Mouse (Mus musculus) limb, embryonic 15.5 days (tissue): ENCODE data around the gene Rsph14. TPM values are rescaled to one million over a fixed set of nuclear protein-coding genes. Genes with fewer than 3 reads are reported as not detected.

Experiments
- ATAC-seq: fragments of 200-750 bp; cut with Nextera tagmentation; 2 replicates; pipeline ENCODE4 v1.8.0; 2017; ENCODE audit warnings: low read depth, moderate TSS enrichment; ENCODE audit not compliant: insufficient number of reproducible peaks, low FRiP score, low TSS enrichment
- H3K27ac ChIP-seq: fragments of 300-500 bp; sonication (generic); 2 replicates; pipeline ENCODE4 v1.5.1; 2015; ENCODE audit warnings: moderate library complexity, mild to moderate bottlenecking, inconsistent platforms
- H3K27me3 ChIP-seq: fragments of 300-500 bp; sonication (generic); 2 replicates; pipeline ENCODE4 v1.6.1; 2015; ENCODE audit warnings: inconsistent platforms
- H3K36me3 ChIP-seq: fragments of 300-500 bp; sonication (generic); 2 replicates; pipeline ENCODE4 v1.6.1; 2015; ENCODE audit warnings: inconsistent platforms
- H3K4me1 ChIP-seq: fragments of 300-500 bp; sonication (generic); 2 replicates; pipeline ENCODE4 v1.6.1; 2015; ENCODE audit warnings: inconsistent platforms
- H3K4me2 ChIP-seq: fragments of 300-500 bp; sonication (generic); 2 replicates; pipeline ENCODE4 v1.6.1; 2015; ENCODE audit warnings: mild to moderate bottlenecking, inconsistent platforms
- H3K4me3 ChIP-seq: fragments of 300-500 bp; sonication (generic); 2 replicates; pipeline ENCODE4 v1.5.1; 2015; ENCODE audit warnings: mild to moderate bottlenecking, inconsistent platforms
- H3K9ac ChIP-seq: fragments of 300-500 bp; sonication (generic); 2 replicates; pipeline ENCODE4 v1.6.1; 2015; ENCODE audit warnings: inconsistent platforms
- H3K9me3 ChIP-seq: fragments of 300-500 bp; sonication (generic); 2 replicates; pipeline ENCODE4 v1.6.1; 2016; ENCODE audit warnings: inconsistent platforms
- WGBS: fragments of 180-500 bp; shearing (Covaris S2); methylation state at CpG from one replicate; pipeline ENCODE4 v1.1.7; 2015; 5-methylcytosine and 5-hydroxymethylcytosine counted together
- polyA plus RNA-seq: library from polyadenylated mRNA; unstranded; fragments of >200 nt; fragmentation: Nextera tagmentation; extraction: Ambion mirVana; gene quantifications from 2 replicates; pipeline ENCODE4 v1.2.1, GENCODE M21; 2015

The Rsph14 gene
- polyA plus RNA-seq, 1 experiment from 2014 or later: not detected

GRCm38 (mm10) chr10:74987698-74988470 is 44.5 kb downstream of the Rsph14 start:
- Histone ChIP-seq H3K4me3 (no peak overlapping the region), H3K27me3 (no peaks in the 10 kb centered on the region), H3K36me3 (0 out of 2 replicates have a peak, but pooled peaks cover 3% of the 10 kb centered on the region), H3K9ac (no peak overlapping the region), H3K4me1 (peaks cover 10% of the 10 kb centered on the region; the same call in 1 of the 2 replicates), H3K27ac (no peak overlapping the region), H3K4me2 (no peak overlapping the region), H3K9me3 (no peaks in the 10 kb centered on the region)
- 56% methylated on average over 14 of the region's 14 CpGs for WGBS
- ATAC-seq: no peak

- H3K4me3 ChIP-seq: no peak overlapping the region
- H3K9ac ChIP-seq: no peak overlapping the region
- no peaks in the 10 kb centered on the region for H3K9me3 ChIP-seq
- no peak overlapping the region for H3K27ac ChIP-seq
- no peak for ATAC-seq
- H3K4me2 ChIP-seq: no peak overlapping the region
- H3K36me3 ChIP-seq: no peaks in the 10 kb centered on the region
- H3K27me3 ChIP-seq: no peaks in the 10 kb centered on the region
- 0 out of 2 replicates have a peak, but pooled peaks cover 3% of the 10 kb centered on the region for H3K4me1 ChIP-seq
- WGBS: 66% methylated on average over 8 of the region's 8 CpGs
These were observed 49.2 kb downstream of the Rsph14 start for GRCm38 (mm10) chr10:74983176-74983575.

DNA sequence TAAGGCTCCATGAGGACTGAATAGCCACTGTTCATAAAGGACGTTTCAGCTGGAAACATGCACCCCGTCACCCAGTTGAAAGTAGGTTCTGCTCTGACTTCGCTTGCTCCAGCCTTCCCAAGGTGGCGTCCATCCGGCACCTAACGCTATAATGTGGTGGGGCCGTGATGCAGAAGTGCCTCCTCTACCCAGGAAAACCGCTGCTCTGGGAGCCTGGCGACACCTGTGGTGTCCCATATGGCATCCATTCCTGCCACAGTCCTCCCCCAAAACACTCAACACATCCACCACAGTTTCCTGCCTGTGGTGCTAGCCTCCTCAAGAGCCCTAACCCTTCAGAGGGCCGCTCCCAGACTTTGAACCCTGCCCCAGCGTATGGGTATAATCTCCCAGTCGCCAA is 51.2 kb downstream of the Rsph14 start:
- Histone ChIP-seq H3K27me3 (no peaks in the 10 kb centered on the region), H3K27ac (no peak overlapping the region), H3K4me1 (no peaks in the 10 kb centered on the region), H3K9ac (no peak overlapping the region), H3K4me2 (no peak overlapping the region), H3K9me3 (no peaks in the 10 kb centered on the region), H3K4me3 (no peak overlapping the region), H3K36me3 (no peaks in the 10 kb centered on the region)
- no peak for ATAC-seq
- 86% methylated on average over 12 of the region's 12 CpGs for whole genome bisulfite sequencing

GRCm38 (mm10) chr10:74978056-74978455 is 54.3 kb downstream of the Rsph14 start:
- no peaks in the 10 kb centered on the region for H3K4me1 ChIP-seq
- H3K4me2 ChIP-seq: no peak overlapping the region
- H3K9ac ChIP-seq: no peak overlapping the region
- 57% methylated on average over 4 of the region's 4 CpGs for WGBS
- no peak for ATAC-seq
- H3K36me3 ChIP-seq: no peaks in the 10 kb centered on the region
- no peak overlapping the region for H3K4me3 ChIP-seq
- H3K9me3 ChIP-seq: no peaks in the 10 kb centered on the region
- H3K27me3 ChIP-seq: no peaks in the 10 kb centered on the region
- no peak overlapping the region for H3K27ac ChIP-seq

DNA sequence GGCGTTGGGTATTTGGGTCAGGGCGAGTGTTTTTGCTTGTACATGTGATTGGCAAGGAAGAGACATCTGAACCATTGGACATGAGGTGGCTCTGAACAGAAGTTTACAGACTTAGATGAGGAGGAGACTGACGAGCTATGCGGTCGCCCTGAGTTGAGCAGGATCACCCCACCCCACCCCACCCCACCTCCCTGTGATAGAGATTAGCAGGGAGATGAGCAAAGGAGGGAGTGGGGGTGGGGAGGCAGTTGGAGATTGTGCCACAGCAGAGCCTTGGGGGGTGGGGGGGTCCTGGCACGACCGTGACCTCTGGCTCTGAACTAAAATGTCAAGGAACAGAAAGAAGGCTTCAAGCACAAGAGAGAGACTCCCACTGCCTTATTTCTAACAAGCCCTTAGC is 56.0 kb downstream of the Rsph14 start:
- no peaks in the 10 kb centered on the region for H3K27me3 ChIP-seq
- H3K36me3 ChIP-seq: no peaks in the 10 kb centered on the region
- ATAC-seq: no peak
- no peak overlapping the region for H3K4me2 ChIP-seq
- no peaks in the 10 kb centered on the region for H3K9me3 ChIP-seq
- 80% methylated on average over 7 of the region's 7 CpGs for WGBS
- no peak overlapping the region for H3K4me3 ChIP-seq
- no peaks in the 10 kb centered on the region for H3K4me1 ChIP-seq
- H3K27ac ChIP-seq: no peak overlapping the region
- no peak overlapping the region for H3K9ac ChIP-seq

DNA sequence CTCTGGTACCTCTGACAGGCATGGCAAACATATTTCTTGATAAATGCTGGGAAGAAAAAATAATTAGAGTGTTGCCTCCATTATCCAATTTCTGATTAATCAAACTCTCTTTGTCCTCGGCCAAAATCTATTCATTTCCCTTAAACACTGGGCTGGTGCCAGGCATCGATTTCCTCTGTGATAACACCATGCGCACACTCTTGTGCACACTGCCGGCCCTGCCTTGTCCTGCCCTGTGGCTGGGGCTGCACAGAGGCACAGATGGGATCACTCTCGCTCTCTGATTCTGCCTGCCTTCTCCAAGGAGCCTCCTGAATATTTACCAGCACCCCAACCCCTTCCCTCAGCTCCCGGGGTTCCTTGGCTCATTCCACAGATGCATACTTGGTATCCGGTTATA is 56.8 kb downstream of the Rsph14 start:
- Histone ChIP-seq H3K4me1 (no peaks in the 10 kb centered on the region), H3K9me3 (no peaks in the 10 kb centered on the region), H3K4me2 (no peak overlapping the region), H3K9ac (no peak overlapping the region), H3K27ac (no peak overlapping the region), H3K27me3 (no peaks in the 10 kb centered on the region), H3K36me3 (no peaks in the 10 kb centered on the region), H3K4me3 (no peak overlapping the region)
- no peak for ATAC-seq
- WGBS: 83% methylated on average over 7 of the region's 7 CpGs

DNA sequence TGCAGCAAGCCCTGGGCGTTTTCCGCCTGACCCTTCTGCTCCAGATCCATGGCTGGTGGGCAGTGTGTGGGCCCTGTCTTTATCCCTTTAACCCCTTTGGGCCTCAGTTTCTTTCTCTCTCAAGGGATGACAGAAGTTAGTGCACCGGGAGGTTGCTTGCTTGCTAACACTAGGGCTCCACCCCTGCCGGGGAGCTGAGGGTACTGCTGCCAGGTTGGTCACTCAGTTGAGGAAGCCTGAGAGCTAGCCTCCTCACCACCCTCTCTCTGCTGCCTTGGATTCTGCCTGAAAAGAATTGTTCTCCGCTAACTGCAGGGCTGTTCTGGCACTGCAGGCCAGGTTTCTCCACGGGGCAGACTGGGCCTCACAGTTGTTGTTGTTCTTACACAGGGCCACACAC is 59.4 kb downstream of the Rsph14 start:
- WGBS: 71% methylated on average over 6 of the region's 6 CpGs
- no peak for ATAC-seq
- no peak overlapping the region for H3K4me3 ChIP-seq

DNA sequence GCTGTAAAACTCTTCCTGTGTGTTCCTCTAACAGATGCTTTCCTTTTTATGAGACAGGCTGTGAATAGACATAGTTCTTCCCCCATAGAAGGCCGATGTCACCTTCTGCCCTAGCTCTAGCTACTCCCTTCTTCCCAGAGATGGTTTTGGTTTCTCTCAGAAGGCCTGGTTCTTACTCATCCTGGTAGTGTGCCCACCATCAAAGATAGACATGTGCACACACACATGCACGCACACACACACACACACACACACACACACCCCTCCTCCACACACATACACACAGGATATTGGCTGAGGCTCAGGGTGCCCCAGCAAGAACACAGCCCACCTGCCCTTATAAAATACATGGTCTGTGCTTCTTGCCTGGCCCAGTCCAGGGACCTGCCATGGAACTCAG is 63.1 kb downstream of the Rsph14 start:
- peaks cover 22% of the 10 kb centered on the region for H3K27me3 ChIP-seq
- ATAC-seq: no peak

More for the DNA sequence above, 59.4 kb downstream of the Rsph14 start:
- Histone ChIP-seq H3K27me3 (peaks cover 13% of the 10 kb centered on the region), H3K9ac (no peak overlapping the region), H3K9me3 (no peaks in the 10 kb centered on the region), H3K36me3 (no peaks in the 10 kb centered on the region), H3K4me1 (0 out of 2 replicates have a peak, but pooled peaks cover under 1% of the 10 kb centered on the region), H3K27ac (no peak overlapping the region), H3K4me2 (no peak overlapping the region)

DNA sequence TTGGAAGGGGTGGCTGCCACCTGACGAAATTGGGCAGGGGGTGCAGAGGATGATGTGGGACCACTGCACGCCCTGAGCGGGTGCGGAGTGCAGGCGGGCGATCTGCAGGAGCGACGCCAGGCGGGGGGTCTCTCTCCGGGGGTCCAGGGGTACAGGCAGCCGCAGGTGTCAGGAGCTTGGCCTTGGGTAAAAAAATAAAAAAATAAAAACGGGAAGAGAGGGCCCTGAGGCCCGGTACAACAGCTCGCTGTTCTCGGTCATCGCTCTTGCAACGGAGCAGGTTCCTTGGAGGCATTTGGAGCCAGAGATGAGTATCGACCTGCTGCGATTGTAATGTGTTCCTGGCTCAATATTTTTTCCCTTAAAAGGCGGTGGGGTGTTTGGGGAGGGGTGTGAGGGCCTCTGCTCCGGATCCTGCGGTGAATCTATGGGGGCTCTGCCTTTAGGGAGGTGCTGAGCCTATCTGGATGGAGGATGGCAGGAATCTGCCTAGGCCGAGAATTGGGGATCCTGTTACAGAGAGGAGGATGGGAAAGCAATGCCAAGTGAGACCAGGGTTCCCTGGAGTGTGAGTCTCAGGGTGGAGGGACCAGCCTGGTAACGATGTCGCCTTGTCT is 64.6 kb downstream of the Rsph14 start:
- peaks cover 22% of the 10 kb centered on the region for H3K27me3 ChIP-seq
- H3K9me3 ChIP-seq: no peaks in the 10 kb centered on the region
- peak overlapping the region; percentile 70 for H3K4me3 ChIP-seq
- peaks cover 13% of the 10 kb centered on the region for H3K4me1 ChIP-seq
- H3K9ac ChIP-seq: peak overlapping the region; percentile 43; the same call in 1 of the 2 replicates
- peak overlapping the region; percentile 97 for H3K4me2 ChIP-seq
- no peak overlapping the region for H3K27ac ChIP-seq
- 4% methylated on average over 25 of the region's 25 CpGs for WGBS
- no peak for ATAC-seq
- H3K36me3 ChIP-seq: no peaks in the 10 kb centered on the region

More for the DNA sequence above, 63.1 kb downstream of the Rsph14 start:
- 85% methylated on average over 2 of the region's 2 CpGs for WGBS
- H3K4me3 ChIP-seq: no peak overlapping the region
- H3K9ac ChIP-seq: no peak overlapping the region
- H3K27ac ChIP-seq: no peak overlapping the region
- H3K4me2 ChIP-seq: no peak overlapping the region
- no peaks in the 10 kb centered on the region for H3K9me3 ChIP-seq
- no peaks in the 10 kb centered on the region for H3K36me3 ChIP-seq
- peaks cover 13% of the 10 kb centered on the region for H3K4me1 ChIP-seq

DNA sequence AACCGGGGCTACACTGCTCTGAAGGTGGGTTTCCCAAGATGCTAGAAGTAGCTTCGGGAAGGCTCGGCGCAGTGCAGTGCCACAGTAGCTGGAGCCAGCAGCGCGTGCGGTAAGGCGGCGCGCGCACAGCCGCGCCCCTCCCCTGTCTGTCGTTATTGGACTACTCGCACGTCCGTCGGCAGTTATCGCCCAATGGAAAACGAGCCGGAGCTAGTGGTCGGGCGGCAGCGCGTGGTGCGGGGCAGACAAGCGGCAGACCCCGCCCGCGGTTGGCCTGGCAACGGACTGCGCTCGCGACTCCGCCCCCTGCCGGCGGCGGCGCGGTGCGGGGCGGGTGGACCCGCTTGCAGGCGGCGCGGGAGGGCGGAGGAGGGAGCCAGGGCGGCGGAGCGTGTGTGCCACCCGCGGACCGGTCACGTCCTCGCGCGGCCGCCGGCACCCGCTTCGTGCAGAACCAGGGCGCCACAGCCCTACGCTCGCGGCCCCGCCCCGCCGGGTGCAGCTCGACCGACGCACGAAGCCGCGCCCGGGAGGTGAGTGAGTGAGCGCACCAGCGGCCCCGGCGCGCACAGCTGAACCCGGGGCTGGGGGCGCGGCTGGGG is 65.4 kb downstream of the Rsph14 start, which contains the start of gene Gnaz:
Gene Gnaz, plus strand, starts transcription at position 328 of the 602 bp plus-strand sequence.
- peak; percentile 95 for ATAC-seq
- Histone ChIP-seq H3K27me3 (peaks cover 22% of the 10 kb centered on the region), H3K4me3 (peak within 1 kb of the TSS; percentile 70), H3K4me2 (peak within 1 kb of the TSS; percentile 97), H3K27ac (no peak within 1 kb of the TSS), H3K36me3 (no peaks in the 10 kb centered on the region), H3K9ac (peak within 1 kb of the TSS; percentile 43), H3K4me1 (peaks cover 13% of the 10 kb centered on the region), H3K9me3 (no peaks in the 10 kb centered on the region)
- under 1% methylated on average over 78 of the region's 83 CpGs for WGBS

DNA sequence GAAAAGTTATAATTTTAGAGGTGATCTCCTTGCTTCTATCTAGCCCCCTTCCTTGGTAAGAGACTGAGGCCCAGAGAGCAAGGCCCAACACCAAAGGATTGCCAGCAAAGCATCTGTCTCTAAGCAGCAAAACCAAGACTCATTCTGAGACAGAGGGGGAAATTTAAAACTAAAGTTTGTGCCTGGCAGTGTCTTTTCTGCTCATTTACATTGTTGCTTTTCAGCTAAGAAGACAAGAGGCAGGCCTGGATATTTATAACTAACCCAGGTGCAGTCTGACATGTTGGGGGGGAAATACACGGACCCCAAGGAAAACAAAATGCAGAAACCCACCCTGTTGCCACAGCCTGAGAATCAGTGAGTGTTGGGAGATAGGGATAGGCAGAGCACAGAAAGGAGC is 68.0 kb downstream of the Rsph14 start:
- Histone ChIP-seq H3K4me3 (no peak overlapping the region), H3K4me1 (peaks cover 13% of the 10 kb centered on the region), H3K4me2 (no peak overlapping the region), H3K27ac (no peak overlapping the region), H3K9me3 (no peaks in the 10 kb centered on the region), H3K27me3 (peaks cover 17% of the 10 kb centered on the region), H3K36me3 (no peaks in the 10 kb centered on the region), H3K9ac (no peak overlapping the region)
- no peak for ATAC-seq
- WGBS: 64% methylated on average over 1 of the region's 1 CpGs
